Mouse (Mus musculus): ENCODE measurements around the gene Gm10600. TPM values are rescaled to one million over a fixed set of nuclear protein-coding genes. Genes with fewer than 3 reads are reported as not detected.

The Gm10600 gene
- not detected in 2 replicates for polyA plus RNA-seq (2012; rRNA removed; ENCODE audit: low replicate concordance)

GRCm38 (mm10) chr4:42240339-42240738 is at the start of gene Gm10600:
Gene Gm10600 (plus strand): TSS chr4:42240639.

GRCm38 (mm10) chr4:42255467-42255866 is 15.0 kb downstream of the Gm10600 start, which contains the start of gene Ccl21b:
Gene Ccl21b (plus strand): TSS chr4:42255767.

Other genes with a start within 250 kb of the Gm10600 start
- 0.08 TPM in 1 of 2 replicates, not detected in the other for gene Gm21093, start 205.9 kb upstream of the Gm10600 start, polyA plus RNA-seq (2012; rRNA removed; ENCODE audit: low replicate concordance)
- not detected in 2 replicates for gene Gm3893, start 149.4 kb upstream of the Gm10600 start, polyA plus RNA-seq (2012; rRNA removed; ENCODE audit: low replicate concordance)
- not detected in 2 replicates for gene Gm13304, start 125.8 kb upstream of the Gm10600 start, polyA plus RNA-seq (2012; rRNA removed; ENCODE audit: low replicate concordance)
- 12.2 TPM in 1 of 2 replicates, not detected in the other for gene Gm13306, start 87.2 kb upstream of the Gm10600 start, polyA plus RNA-seq (2012; rRNA removed; ENCODE audit: low replicate concordance)
- gene Gm13305, start 72.0 kb upstream of the Gm10600 start, polyA plus RNA-seq (2012; rRNA removed; ENCODE audit: low replicate concordance) = 0.80 TPM in 1 of 2 replicates, not detected in the other
- gene Ccl21b, start 15.1 kb downstream of the Gm10600 start, polyA plus RNA-seq (2012; rRNA removed; ENCODE audit: low replicate concordance) = 2.5 TPM in 1 of 2 replicates, not detected in the other
- gene Gm21953, start 53.6 kb downstream of the Gm10600 start, polyA plus RNA-seq (2012; rRNA removed; ENCODE audit: low replicate concordance) = not detected in 2 replicates
- not detected in 2 replicates for gene Fam205a3, start 77.7 kb downstream of the Gm10600 start, polyA plus RNA-seq (2012; rRNA removed; ENCODE audit: low replicate concordance)
- gene Gm21586, start 198.7 kb downstream of the Gm10600 start, polyA plus RNA-seq (2012; rRNA removed; ENCODE audit: low replicate concordance) = not detected in 2 replicates
- 0.06 and 0.14 TPM in 2 replicates for gene Gm2163, start 226.1 kb downstream of the Gm10600 start, polyA plus RNA-seq (2012; rRNA removed; ENCODE audit: low replicate concordance)

Data from mammary gland, adult 2 months (tissue).